Mouse (Mus musculus): ENCODE results near the gene Add1. TPM values are rescaled to one million over a fixed set of nuclear protein-coding genes. Genes with fewer than 3 reads are reported as not detected.
"Not testable (repeated sequence)": the region's sequence is repeated elsewhere in the genome, so short reads cannot be mapped to it uniquely, and the experiment has no call there.

Add1 gene
- total RNA-seq, 2 experiments from 2014 or later: 141 to 156 TPM

DNA sequence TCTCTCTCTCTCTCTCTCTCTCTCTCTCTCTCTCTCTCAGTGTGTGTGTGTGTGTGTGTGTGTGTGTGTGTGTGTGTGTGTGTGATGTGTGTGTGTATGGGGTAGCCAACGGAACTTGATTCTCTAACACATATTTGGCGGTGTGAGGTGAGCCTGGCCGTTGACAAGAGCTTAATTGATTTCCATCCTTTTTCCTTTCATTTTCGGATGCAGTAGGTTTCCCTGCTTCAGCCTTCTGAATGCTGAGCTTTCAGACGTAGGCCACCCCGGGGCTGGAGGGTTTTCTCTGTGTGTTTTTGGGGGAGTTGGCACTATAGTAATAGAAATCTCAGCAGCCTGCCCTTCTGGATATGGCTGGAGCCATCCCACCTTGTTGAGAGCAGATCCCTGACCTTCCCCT lies 23.2 kb upstream of the Add1 start:
- no peak for DNase-seq

DNA sequence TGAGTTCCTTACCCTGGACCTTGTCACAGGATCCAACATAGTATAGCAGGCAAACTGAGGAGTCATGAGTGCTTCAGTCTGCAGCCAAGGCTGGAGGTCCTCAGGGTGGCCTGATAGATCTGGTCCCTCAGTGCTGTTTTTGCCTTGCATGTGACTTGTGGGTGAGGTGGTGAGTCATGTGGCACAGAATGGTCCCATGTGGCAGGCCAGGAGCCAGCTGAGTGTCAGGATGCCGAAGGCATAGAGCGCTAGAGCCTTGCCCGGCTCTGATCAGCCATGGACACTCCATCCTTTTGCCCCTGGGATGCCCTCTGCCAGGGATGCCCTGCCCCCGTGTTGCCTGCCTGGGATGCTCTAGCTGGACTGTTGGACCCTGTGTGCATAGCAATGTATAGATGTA lies 21.6 kb upstream of the Add1 start:
- no peak for DNase-seq

DNA sequence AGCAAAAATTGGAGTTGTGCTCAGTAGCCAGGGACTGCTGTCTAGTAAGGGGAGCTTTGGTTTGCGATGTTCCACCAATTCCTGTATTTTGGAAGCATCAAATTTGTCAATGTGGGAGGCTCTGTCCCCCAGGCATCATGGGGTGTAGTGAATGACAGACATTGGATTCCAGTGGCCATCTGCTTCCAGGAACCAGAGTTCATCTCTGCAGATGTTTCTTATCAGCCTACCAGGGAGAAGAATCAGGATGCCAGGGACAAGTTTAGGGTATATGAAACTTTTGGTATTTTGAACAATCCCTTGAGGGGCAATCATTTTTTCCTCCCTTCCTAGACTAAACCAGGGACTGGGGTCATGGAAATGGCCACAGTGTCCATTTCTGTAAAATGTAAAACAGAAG lies 9.6 kb upstream of the Add1 start:
- DNase-seq: no peak

DNA sequence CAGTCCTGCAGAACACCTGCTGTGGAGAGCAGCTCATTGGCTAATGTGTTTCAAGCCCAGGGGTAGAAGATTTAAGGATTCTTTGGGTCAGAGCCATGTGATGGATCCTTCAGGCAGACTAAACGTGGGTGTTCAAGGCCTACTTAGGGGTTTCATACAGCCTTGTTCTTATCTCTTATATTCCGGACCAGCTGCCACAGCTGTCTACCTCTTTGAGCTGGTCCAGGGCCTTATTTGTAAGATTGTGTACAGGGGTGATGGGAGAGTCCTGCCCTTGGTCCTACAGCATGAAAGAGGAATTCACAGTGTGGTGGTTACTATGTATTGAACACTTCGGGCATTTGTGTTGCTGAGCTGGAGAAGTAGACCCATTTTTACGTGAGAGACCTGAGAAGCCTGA lies 9.2 kb upstream of the Add1 start:
- DNase-seq: no peak

- DNase-seq: peak; percentile 32 to 38
Observed at GRCm38 (mm10) chr5:34565545-34566283, 7.8 kb upstream of the Add1 start.

GRCm38 (mm10) chr5:34571551-34571950 lies 1.9 kb upstream of the Add1 start:
- no peak for DNase-seq

GRCm38 (mm10) chr5:34572568-34572967 lies 896 bp upstream of the Add1 start:
- DNase-seq: not testable (repeated sequence)

DNA sequence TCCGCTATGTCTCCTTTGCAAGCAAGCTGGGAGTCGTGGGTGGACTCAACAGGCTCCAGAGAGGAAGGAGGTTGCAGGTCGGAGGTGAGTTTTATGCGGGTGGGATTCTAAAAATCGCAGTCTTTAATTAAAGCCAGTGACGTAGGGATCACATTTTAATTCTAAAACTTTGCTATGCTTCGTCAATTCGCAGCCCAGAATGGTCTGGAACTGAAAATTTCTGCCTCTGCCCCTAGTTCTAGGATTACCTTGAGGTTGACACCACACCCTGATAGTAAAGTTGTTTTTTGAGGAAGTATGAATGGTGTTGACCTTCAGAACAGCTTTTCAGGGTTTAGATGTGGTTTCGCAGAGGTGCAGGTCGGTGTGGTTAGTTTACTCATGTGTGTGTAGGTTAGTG lies 1.3 kb downstream of the Add1 start:
- DNase-seq: no peak

- no peak for DNase-seq
Observed at GRCm38 (mm10) chr5:34576286-34576685, 2.8 kb downstream of the Add1 start.

DNA sequence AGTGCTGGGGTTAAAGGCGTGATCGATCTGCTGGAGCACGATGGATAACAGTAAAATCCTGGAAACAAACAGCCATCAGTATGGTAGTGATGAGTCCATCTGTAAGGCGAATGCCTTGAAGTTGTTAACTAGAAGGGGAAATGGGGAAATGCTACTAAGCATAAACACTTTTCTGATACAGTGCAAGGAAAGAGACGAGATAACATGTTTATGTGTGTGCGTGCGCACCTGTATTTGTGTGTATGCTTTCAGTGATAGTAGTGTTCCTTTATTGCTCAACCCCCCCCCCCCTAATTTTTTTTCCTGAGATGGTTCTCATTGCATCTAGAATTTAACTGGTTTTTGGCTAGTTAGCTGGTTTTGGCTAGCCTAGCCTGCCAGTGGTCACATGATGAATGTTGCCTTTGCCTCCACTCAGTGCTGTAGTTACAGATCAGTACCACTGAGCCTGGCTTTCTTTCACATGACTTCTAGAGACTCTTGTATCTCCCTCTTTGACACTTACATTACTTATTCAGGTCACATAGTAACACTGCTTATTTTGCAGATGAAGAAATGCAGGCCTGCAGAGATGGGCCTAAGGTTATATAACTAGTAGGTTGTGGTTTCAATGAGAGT lies 4.7 kb downstream of the Add1 start:
- DNase-seq: no peak

- no peak for DNase-seq
Observed at GRCm38 (mm10) chr5:34579377-34579776, 5.9 kb downstream of the Add1 start.

- peak; percentile 43 to 59 for DNase-seq
Observed at GRCm38 (mm10) chr5:34581671-34582313, 8.3 kb downstream of the Add1 start.

DNA sequence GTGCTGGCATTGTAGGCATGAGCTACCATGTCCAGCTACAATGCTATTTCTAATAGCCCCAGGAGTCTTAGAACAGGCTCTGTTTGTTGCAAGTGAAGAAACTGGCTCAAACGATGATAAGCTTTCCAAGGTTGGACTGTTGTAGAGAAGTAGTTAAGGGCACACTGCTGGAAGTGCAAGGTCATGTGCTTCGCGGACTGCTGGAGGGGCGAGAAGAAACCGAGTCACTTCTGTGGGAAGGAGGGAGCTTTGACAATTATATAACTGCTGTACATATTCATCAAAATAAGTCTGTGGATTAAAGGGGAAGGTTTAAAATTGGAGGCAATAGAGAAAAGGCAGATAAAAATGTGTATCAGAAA lies 8.8 kb downstream of the Add1 start:
- DNase-seq: peak in 1 of 2 experiments; percentile 31

GRCm38 (mm10) chr5:34585216-34585615 lies 11.8 kb downstream of the Add1 start:
- no peak for DNase-seq

- no peak for DNase-seq
Observed at GRCm38 (mm10) chr5:34587881-34588280, 14.4 kb downstream of the Add1 start.

DNA sequence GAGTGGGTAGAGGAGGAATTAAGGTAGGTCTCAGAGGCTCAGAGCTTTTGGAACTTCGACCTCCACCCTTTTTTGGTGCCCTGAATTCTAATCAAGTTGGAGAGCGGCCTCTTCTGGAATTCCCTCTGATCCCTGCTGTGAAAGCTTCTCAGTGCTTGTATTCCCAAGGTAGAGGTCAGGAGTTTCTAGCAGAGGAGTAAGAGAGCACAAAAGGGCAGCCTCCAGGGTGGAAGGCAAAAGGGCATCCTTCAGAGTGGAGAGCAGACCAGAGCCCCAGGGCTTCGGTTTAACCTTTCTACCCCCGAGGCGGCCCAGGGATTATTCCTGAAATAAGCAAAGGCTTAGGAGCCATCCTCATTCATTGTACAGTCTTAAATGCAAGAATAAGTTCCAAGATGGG lies 16.6 kb downstream of the Add1 start:
- no peak for DNase-seq

DNA sequence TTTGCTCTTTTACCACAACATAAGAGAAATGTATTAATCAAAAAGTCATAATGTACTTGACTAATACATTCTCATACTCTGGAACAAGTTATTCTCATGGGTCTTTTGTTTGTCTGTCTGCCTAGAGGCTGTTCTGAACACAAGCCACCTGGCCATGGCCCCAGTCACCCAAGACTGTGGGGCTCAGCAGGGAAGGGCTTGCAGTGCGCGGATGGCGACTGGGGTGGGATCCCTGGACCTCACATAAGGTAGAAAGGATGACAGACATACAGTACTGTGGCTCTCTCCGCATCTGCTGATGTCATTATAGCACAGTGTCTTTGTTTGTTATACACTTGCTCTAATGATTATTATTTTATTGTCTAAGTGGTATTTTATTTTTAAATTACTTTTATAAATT lies 17.2 kb downstream of the Add1 start:
- DNase-seq: no peak

DNA sequence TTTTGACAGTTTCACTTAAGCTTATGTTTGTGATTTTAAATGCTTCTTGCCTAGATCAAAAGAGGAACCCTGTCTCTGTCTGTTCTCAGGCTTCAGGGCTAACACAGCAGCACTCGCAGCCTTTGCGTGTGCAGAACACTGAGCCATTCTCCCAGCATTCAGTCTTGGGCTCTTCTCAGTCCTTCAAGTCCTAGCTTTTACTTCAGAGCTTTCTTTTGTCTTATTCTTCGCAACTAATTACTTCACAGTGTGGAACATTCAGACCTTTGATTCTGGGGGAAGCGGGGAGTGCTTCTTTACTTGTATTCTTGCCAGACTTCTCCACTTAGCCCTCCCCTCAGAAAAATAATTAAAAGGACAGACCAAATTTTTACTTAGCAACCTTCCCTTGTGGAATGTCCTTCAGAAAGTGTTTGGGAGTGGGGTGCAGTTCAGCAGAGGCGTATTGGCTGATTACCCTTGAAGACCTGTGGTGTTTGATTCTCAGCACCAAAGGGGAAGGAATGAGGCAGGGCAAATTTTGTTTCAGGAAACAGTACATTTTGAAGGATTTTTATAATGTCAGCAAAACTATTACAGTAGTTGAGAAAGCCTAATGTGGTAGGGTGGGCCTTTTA lies 18.0 kb downstream of the Add1 start:
- no peak for DNase-seq

- not testable (repeated sequence) for DNase-seq
Observed at GRCm38 (mm10) chr5:34592224-34592623, 18.8 kb downstream of the Add1 start.

GRCm38 (mm10) chr5:34592666-34593065 lies 19.2 kb downstream of the Add1 start:
- DNase-seq: no peak

- DNase-seq: no peak
Observed at GRCm38 (mm10) chr5:34593202-34593727, 19.8 kb downstream of the Add1 start.

GRCm38 (mm10) chr5:34604576-34604975 lies 31.1 kb downstream of the Add1 start:
- DNase-seq: no peak
